Mouse (Mus musculus) hindbrain, embryonic 13.5 days (tissue): ENCODE measurements at regions not wholly inside any gene's neighbourhood (a gene's known extent, or its start where the extent isn't known, plus 50 kb on each side); places are given as distances from the start of the nearest gene placed in this dataset.

Experiments
- ATAC-seq: fragments of 200-750 bp; cut with Nextera tagmentation; 2 replicates; pipeline ENCODE4 v1.8.0; 2017; ENCODE audit warnings: moderate TSS enrichment; ENCODE audit not compliant: low FRiP score
- H3K27ac ChIP-seq: fragments of 300-500 bp; sonication (generic); 2 replicates; pipeline ENCODE4 v1.5.1; 2015; ENCODE audit warnings: inconsistent platforms, mild to moderate bottlenecking, moderate library complexity
- H3K27me3 ChIP-seq: fragments of 300-500 bp; sonication (generic); 2 replicates; pipeline ENCODE4 v1.6.1; 2015; ENCODE audit warnings: mild to moderate bottlenecking, inconsistent platforms
- H3K36me3 ChIP-seq: fragments of 300-500 bp; sonication (generic); 2 replicates; pipeline ENCODE4 v1.6.1; 2015; ENCODE audit warnings: mild to moderate bottlenecking, inconsistent platforms
- H3K4me1 ChIP-seq: fragments of 300-500 bp; sonication (generic); replicated peaks from 2 replicates; pipeline ENCODE4 v1.6.1; 2015; ENCODE audit warnings: inconsistent platforms
- H3K4me2 ChIP-seq: fragments of 300-500 bp; sonication (generic); 2 replicates; pipeline ENCODE4 v1.6.1; 2015; ENCODE audit warnings: inconsistent platforms, mild to moderate bottlenecking, moderate library complexity
- H3K4me3 ChIP-seq: fragments of 300-500 bp; sonication (generic); 2 replicates; pipeline ENCODE4 v1.5.1; 2015; ENCODE audit warnings: mild to moderate bottlenecking, inconsistent platforms
- H3K9ac ChIP-seq: fragments of 300-500 bp; sonication (generic); 2 replicates; pipeline ENCODE4 v1.6.1; 2015; ENCODE audit warnings: mild to moderate bottlenecking, inconsistent platforms
- H3K9me3 ChIP-seq: fragments of 300-500 bp; sonication (generic); 2 replicates; pipeline ENCODE4 v1.6.1; 2016; ENCODE audit warnings: inconsistent platforms
- WGBS: fragments of 180-500 bp; shearing (Covaris S2); methylation state at CpG from one replicate; pipeline ENCODE4 v1.1.7; 2015; 5-methylcytosine and 5-hydroxymethylcytosine counted together

DNA sequence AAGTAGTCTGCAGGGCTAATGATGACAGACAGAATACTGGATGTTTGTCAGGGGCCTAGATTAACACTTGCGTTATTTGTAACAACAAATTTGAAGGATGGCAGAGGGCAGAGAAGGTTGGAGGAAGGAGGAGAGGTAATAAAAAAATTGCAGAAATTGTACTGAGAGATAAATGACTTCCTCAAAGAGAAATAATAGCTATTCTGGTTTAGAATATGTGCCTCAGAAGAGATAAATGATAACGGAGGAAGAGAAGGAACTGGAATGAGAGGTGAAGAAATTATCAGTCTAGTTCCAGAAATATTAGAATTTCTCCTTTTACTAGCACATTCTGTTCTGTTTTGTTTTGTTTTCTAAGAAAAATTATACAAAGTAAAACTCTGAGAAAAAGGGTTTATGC is 393.1 kb downstream of the Slco6d1 start:
- ATAC-seq, result no peak

GRCm38 (mm10) chr1:98818076-98818475 is 397.2 kb downstream of the Slco6d1 start:
- H3K9ac ChIP-seq, result no peak overlapping the region
- no peaks in the 10 kb centered on the region for H3K27me3 ChIP-seq
- no peak overlapping the region for H3K27ac ChIP-seq
- no peak overlapping the region for H3K4me2 ChIP-seq
- H3K4me1 ChIP-seq, result no peaks in the 10 kb centered on the region
- no peaks in the 10 kb centered on the region for H3K9me3 ChIP-seq
- WGBS, result 94% methylated on average over 2 of the region's 2 CpGs
- H3K36me3 ChIP-seq, result no peaks in the 10 kb centered on the region
- ATAC-seq, result no peak
- H3K4me3 ChIP-seq, result no peak overlapping the region

More for the DNA sequence above, 393.1 kb downstream of the Slco6d1 start:
- H3K27me3 ChIP-seq, result no peaks in the 10 kb centered on the region
- no peaks in the 10 kb centered on the region for H3K4me1 ChIP-seq
- H3K36me3 ChIP-seq, result no peaks in the 10 kb centered on the region
- no peak overlapping the region for H3K4me3 ChIP-seq
- no peaks in the 10 kb centered on the region for H3K9me3 ChIP-seq
- no peak overlapping the region for H3K9ac ChIP-seq
- no peak overlapping the region for H3K27ac ChIP-seq
- WGBS, result 94% methylated on average over 2 of the region's 2 CpGs
- H3K4me2 ChIP-seq, result no peak overlapping the region

DNA sequence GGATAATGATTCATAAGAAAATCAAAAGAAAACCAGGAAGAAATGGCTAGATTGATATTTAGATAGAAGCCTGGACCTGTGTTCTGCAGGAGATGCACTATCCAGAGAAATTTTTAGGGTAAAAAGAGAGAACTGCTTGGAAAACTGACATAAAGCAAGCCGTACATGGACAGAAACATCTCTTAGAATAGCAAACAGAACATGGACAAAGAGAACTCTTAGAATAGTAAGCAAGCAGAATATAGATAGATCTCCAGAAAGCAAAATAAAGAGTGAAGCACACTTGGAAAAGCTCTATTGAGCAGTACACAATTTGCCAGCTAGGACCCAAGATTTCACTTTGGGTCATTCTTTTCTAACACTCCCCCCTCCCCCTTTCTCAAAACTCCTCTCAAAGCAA is 439.3 kb downstream of the Slco6d1 start:
- Histone ChIP-seq H3K9ac (no peak overlapping the region), H3K4me3 (no peak overlapping the region), H3K9me3 (no peaks in the 10 kb centered on the region), H3K4me2 (no peak overlapping the region), H3K27me3 (no peaks in the 10 kb centered on the region), H3K4me1 (no peaks in the 10 kb centered on the region), H3K27ac (no peak overlapping the region), H3K36me3 (no peaks in the 10 kb centered on the region)
- ATAC-seq, result no peak
- 77% methylated on average over 1 of the region's 1 CpGs for WGBS

GRCm38 (mm10) chr1:98906260-98906659 is 485.3 kb downstream of the Slco6d1 start:
- Histone ChIP-seq H3K27me3 (no peaks in the 10 kb centered on the region), H3K4me2 (no peak overlapping the region), H3K4me3 (no peak overlapping the region), H3K4me1 (no peaks in the 10 kb centered on the region), H3K9ac (no peak overlapping the region), H3K36me3 (no peaks in the 10 kb centered on the region), H3K27ac (no peak overlapping the region), H3K9me3 (no peaks in the 10 kb centered on the region)
- no peak for ATAC-seq
- 89% methylated on average over 3 of the region's 3 CpGs for WGBS

DNA sequence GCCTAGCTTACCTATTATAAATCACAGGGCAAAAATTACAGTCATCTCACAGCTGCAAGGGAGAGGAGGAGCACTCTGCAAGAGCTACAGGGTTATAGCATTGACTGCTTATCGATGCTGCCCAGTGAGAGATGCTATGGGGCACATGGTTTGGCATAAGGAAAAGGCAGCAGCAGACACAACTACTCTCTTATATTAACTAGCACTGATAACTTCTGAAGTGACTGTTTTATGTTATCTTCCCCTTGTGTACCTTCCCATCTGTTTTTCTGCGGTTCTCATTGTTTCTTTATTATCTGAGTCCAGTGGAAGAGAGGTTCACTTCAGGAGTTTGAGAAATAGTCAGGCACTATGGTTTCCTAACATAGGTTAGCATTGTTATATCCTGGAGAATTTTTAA is 502.1 kb downstream of the Slco6d1 start:
- Histone ChIP-seq H3K4me1 (no peaks in the 10 kb centered on the region), H3K36me3 (no peaks in the 10 kb centered on the region), H3K9ac (no peak overlapping the region), H3K9me3 (no peaks in the 10 kb centered on the region), H3K27ac (no peak overlapping the region), H3K4me2 (no peak overlapping the region), H3K4me3 (no peak overlapping the region), H3K27me3 (no peaks in the 10 kb centered on the region)
- ATAC-seq, result no peak
- 92% methylated on average over 2 of the region's 2 CpGs for WGBS

- no peak overlapping the region for H3K4me2 ChIP-seq
- no peak overlapping the region for H3K27ac ChIP-seq
- no peaks in the 10 kb centered on the region for H3K27me3 ChIP-seq
- no peak overlapping the region for H3K9ac ChIP-seq
- no peak overlapping the region for H3K4me3 ChIP-seq
- ATAC-seq, result no peak
- H3K4me1 ChIP-seq, result no peaks in the 10 kb centered on the region
- 93% methylated on average over 2 of the region's 2 CpGs for WGBS
- no peaks in the 10 kb centered on the region for H3K36me3 ChIP-seq
- H3K9me3 ChIP-seq, result no peaks in the 10 kb centered on the region
These were observed 504.0 kb downstream of the Slco6d1 start for GRCm38 (mm10) chr1:98924933-98925332.

- no peak overlapping the region for H3K4me2 ChIP-seq
- no peaks in the 10 kb centered on the region for H3K36me3 ChIP-seq
- no peak overlapping the region for H3K4me3 ChIP-seq
- no peaks in the 10 kb centered on the region for H3K4me1 ChIP-seq
- no peak overlapping the region for H3K27ac ChIP-seq
- no peak overlapping the region for H3K9ac ChIP-seq
- ATAC-seq, result no peak
- no peaks in the 10 kb centered on the region for H3K9me3 ChIP-seq
- H3K27me3 ChIP-seq, result no peaks in the 10 kb centered on the region
- WGBS, result 79% methylated on average over 1 of the region's 1 CpGs
These were observed 510.0 kb downstream of the Slco6d1 start for GRCm38 (mm10) chr1:98930926-98931325.

GRCm38 (mm10) chr1:98932239-98932638 is 511.3 kb downstream of the Slco6d1 start:
- H3K9me3 ChIP-seq, result no peaks in the 10 kb centered on the region
- ATAC-seq, result no peak
- H3K4me3 ChIP-seq, result no peak overlapping the region
- no peak overlapping the region for H3K4me2 ChIP-seq
- H3K27me3 ChIP-seq, result no peaks in the 10 kb centered on the region
- H3K9ac ChIP-seq, result no peak overlapping the region
- H3K36me3 ChIP-seq, result no peaks in the 10 kb centered on the region
- no peak overlapping the region for H3K27ac ChIP-seq
- whole genome bisulfite sequencing, result 84% methylated on average over 1 of the region's 1 CpGs
- no peaks in the 10 kb centered on the region for H3K4me1 ChIP-seq

DNA sequence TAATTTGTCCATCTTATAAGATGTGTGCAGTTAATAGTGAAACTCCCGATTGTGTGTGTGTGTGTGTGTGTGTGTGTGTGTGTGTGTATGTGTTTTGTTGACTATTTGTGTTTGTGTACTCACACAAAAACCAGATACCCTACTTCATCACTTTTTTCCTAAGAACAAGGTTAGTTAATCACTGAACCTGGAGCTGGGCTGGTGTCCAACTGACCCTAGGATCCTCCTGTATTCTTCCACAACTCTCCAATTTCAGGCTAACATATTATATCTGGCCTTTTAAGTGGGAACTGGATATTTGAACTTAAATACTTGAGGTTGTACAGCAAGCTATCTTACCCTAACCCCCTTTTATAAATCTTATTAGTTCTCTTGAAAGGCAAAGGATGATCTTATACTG is 556.8 kb downstream of the Slco6d1 start:
- no peaks in the 10 kb centered on the region for H3K9me3 ChIP-seq
- no peak overlapping the region for H3K4me2 ChIP-seq
- no peak overlapping the region for H3K4me3 ChIP-seq
- no peaks in the 10 kb centered on the region for H3K36me3 ChIP-seq
- no peak overlapping the region for H3K27ac ChIP-seq
- WGBS, result 94% methylated on average over 1 of the region's 1 CpGs
- ATAC-seq, result no peak
- no peaks in the 10 kb centered on the region for H3K4me1 ChIP-seq
- H3K9ac ChIP-seq, result no peak overlapping the region
- no peaks in the 10 kb centered on the region for H3K27me3 ChIP-seq
